Mouse (Mus musculus): ENCODE measurements around the gene Tmem220.

GRCm38 (mm10) chr11:67030904-67031602, 6.1 kb downstream of the Tmem220 start:
- TF ChIP-seq CTCF (IDR thresholded peaks at IDR 0.05; ENCODE audit: borderline replicate concordance, extremely low read depth, insufficient read depth, insufficient read length), result no peak
- TF ChIP-seq POLR2A (IDR thresholded peaks at IDR 0.05; ENCODE audit: borderline replicate concordance, extremely low read depth, insufficient read depth, insufficient read length, poor library complexity, severe bottlenecking), result no peak
